Mouse (Mus musculus) thymus, adult 2 months (tissue): ENCODE measurements at regions not wholly inside any gene's neighbourhood (a gene's known extent, or its start where the extent isn't known, plus 50 kb on each side); places are given as distances from the start of the nearest gene placed in this dataset.

Source experiments
- CTCF ChIP-seq: fragments of 200-500 bp; IDR thresholded peaks from 2 replicates; pipeline ENCODE4 v1.5.1; 2012; ENCODE audit warnings: mild to moderate bottlenecking, control low read depth, low read length, moderate library complexity, borderline replicate concordance; ENCODE audit not compliant: control insufficient read depth, poor library complexity, insufficient read depth; ENCODE audit errors: extremely low read depth
- POLR2A ChIP-seq: fragments of 200-500 bp; IDR thresholded peaks from 2 replicates; pipeline ENCODE4 v1.6.1; 2012; ENCODE audit warnings: mild to moderate bottlenecking, low read length, control low read depth, moderate library complexity; ENCODE audit not compliant: control insufficient read depth, poor library complexity, insufficient read depth; ENCODE audit errors: extremely low read depth

GRCm38 (mm10) chr10:96497482-96497881, 119.3 kb upstream of the Btg1 start:
- TF ChIP-seq POLR2A (no peak), CTCF (no peak)
